Mouse (Mus musculus) right cerebral cortex, postnatal 10 days (tissue): ENCODE results near the gene Rab3b.

ENCODE experiments used
- DNase-seq, 2 experiments: peaks; one replicate each; pipeline ENCODE4 v3.0.0; 2021; ENCODE audit warnings: low spot score in 2 of 2

Rab3b gene

GRCm38 (mm10) chr4:108949168-108949567, 70.3 kb downstream of the Rab3b start:
- peak; percentile 76 for DNase-seq

DNA sequence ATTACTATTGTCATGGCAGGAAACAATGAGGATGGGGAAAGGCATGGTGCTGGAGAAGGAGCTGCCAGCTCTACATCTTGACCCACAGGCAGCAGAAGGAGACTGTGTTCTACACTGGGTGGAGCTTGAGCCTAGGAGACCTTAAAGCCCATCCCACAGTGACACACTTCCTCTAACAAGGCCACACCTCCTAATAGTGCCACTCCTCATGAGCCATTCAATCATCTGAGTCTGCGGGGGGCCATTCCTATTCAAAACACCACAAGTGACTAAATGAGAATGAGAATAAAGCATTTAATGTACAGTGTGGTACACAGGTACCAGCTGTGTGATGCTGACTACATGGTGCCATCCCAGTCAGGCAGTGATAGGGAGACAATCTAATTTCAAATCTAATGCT, 71.3 kb downstream of the Rab3b start:
- DNase-seq: no peak

GRCm38 (mm10) chr4:108951663-108952062, 72.8 kb downstream of the Rab3b start:
- no peak for DNase-seq

GRCm38 (mm10) chr4:108959696-108960095, 80.8 kb downstream of the Rab3b start:
- no peak for DNase-seq

- DNase-seq: no peak
These were observed 82.0 kb downstream of the Rab3b start for GRCm38 (mm10) chr4:108960619-108961460.

DNA sequence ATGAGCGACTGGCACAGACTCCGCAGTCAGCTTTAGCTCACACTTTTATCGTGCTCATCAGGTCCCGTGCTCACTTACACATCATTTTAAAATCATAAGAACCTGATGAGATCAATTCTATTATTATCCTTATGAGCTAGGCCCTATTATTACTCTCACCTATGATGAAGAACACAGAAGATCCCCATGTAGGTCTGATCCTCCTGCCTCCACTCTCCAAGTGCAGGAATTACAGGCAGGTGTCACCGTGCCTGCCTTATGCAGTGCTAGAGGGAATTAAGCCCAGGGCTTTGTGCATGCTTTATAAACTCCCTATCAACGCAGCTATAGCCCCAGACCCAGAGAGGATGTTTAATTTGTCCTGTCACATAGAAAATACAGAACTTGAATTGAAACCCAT, 84.2 kb downstream of the Rab3b start:
- DNase-seq: no peak

GRCm38 (mm10) chr4:108969517-108969916, 90.7 kb downstream of the Rab3b start:
- no peak for DNase-seq

DNA sequence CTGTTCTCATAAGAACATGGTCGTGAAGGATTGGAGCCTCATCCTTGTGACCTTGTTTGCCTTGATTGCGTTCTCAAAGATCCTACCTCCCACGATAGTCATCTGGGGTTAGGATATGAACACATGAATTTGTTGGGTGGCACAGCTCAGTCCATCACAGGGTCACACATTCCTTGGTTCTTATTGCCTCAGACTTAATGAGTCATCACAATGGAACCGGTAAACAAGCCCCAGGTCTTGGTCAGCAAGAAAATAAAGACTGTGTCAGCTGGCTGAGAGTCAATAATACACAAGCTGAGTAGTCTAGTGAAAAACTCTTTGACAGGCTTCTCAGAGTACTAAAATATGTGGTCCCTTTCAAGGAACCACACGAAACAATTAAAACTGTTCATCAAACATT, 92.2 kb downstream of the Rab3b start:
- no peak for DNase-seq

DNA sequence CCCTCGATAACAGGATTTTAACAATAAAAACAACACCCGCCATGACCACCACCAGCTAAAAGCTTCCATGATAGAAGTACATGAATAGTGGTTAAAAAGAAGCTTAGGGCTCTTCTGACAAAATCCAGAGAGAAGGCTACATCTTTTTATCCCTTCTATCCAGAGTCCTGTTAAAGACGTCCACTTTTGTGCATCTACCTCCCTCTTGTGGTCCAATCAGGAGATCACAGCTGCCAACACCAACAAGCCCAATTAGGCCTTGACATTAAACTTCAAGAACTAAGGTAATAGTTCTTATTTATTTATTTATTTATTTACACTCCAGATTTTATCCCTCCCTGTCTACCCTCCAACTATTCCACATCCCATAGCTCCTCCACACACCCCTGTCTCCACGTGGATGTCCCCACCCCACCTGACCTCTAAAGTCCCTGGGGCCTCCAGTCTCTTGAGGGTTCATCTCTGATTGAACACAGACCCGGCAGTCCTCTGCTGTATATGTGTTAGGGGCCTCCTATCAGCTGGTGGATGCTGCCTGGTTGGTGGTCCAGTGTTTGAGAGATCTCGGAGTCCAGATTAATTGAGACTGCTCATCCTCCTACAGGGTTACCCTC, 97.7 kb downstream of the Rab3b start:
- peak; percentile 61 to 79 for DNase-seq

DNA sequence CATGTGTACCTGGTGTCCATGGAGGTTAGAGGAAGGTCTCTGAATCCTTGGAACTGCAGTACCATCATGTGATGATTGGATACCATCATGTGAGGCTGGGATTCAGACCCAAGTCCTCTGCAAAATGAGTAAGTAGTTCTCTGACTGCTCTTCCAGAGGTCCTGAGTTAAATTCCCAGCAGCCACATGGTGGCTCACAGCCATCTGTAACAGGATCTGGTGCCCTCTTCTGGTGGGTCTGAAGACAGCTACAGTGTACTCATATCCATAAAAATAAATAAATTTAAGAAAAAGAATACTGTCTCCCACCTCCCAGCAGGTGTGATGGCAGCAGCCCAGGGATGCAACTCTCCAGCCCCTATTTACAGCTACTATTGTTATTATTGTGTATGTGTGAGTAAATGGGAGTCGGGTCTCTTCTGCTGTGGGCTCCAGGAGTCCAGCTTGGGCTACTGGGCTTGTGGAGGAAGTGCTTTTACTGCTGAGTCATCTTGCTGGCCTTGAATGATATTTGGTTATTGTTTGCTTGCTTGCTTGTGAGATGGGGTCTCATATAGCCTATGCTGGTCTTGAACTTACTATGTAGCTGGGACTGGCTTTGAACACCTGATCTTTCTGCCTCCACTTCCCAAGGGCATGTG, 108.1 kb downstream of the Rab3b start:
- DNase-seq: no peak

- no peak for DNase-seq
These were observed 108.6 kb downstream of the Rab3b start for GRCm38 (mm10) chr4:108987473-108987842.

DNA sequence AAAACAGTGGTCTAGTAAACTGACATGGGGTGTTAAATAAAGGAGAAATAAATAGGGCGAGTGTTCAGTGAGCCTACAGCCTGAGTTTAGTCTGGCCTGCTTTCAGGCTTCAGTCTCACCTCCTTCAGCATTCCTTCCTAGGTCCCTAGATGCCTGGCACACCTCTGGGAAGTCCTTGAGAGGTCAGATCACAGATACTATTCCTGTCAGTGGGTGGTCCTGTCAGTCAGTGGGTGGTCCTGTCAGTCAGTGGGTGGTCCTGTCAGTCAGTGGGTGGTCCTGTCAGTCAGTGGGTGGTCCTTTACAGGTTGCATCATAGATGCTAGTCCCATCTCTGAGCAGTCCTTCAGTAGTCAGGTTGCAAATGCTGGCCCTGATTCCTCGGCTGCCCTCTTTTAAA, 110.6 kb downstream of the Rab3b start:
- DNase-seq: no peak

DNA sequence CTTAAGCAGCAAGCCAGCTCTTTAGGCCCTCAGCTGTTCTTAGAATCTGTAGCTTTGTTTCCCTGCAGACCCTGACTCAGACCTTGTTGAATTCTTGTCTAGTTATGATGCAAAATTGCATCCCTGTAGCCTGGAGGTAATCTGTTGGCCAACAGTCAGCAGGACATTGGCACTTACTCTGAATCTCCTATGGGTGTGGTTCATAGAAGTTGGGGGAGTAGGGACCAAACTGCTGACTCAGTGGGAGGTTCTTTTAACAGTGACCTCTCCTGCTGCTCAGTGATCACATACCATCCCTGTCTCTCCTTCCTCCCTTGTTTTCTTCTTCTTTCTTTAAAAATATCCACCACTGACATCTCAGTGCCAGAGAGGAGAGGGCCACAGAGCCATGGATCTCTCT, 111.2 kb downstream of the Rab3b start:
- DNase-seq: no peak

DNA sequence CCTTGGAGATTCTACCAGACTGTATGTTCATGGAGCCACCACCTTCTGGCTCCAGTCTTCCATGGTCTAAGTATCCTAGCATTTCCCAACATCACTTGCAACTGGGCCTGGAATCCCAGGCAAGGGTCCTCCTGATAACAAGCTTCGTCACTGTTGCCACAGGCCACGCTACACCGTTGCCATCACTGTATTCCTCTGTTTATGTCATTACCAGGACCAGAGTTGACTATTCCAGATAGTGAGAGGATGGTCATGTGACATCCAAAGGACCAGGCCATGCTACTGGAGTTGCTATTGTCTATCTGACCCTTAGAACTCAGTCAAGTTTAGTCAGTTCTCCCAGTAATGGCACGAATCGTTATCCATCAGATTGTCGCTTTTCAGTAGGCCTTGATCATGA, 111.7 kb downstream of the Rab3b start:
- no peak for DNase-seq

- DNase-seq: peak; percentile 55 to 58
These were observed 112.9 kb downstream of the Rab3b start for GRCm38 (mm10) chr4:108991811-108992210.
